Mouse (Mus musculus): ENCODE measurements around the gene Srsf9.
"Not testable (repeated sequence)": the region's sequence is repeated elsewhere in the genome, so short reads cannot be mapped to it uniquely, and the experiment has no call there.

Gene Srsf9

GRCm38 (mm10) chr5:115375436-115375835 lies 48.5 kb downstream of the Srsf9 start:
- peak; percentile 17 for DNase-seq (ENCODE audit: low read depth, low spot score)
- H3K27me3 ChIP-seq (ENCODE audit: control insufficient read depth, insufficient read depth, low read length, poor library complexity, severe bottlenecking), result 0 out of 2 replicates have a peak, but pooled peaks cover 1% of the 10 kb centered on the region
- H3K36me3 ChIP-seq (ENCODE audit: control insufficient read depth, insufficient read depth, low read length, poor library complexity, severe bottlenecking), result no peaks in the 10 kb centered on the region

GRCm38 (mm10) chr5:115378882-115379281 lies 51.9 kb downstream of the Srsf9 start:
- DNase-seq (ENCODE audit: low read depth, low spot score); H3K27me3 ChIP-seq (ENCODE audit: control insufficient read depth, insufficient read depth, low read length, poor library complexity, severe bottlenecking); H3K36me3 ChIP-seq (ENCODE audit: control insufficient read depth, insufficient read depth, low read length, poor library complexity, severe bottlenecking): not testable (repeated sequence)

All from splenic B cell, adult 2 months (primary cell).